Mouse (Mus musculus): ENCODE data around the gene Fhl1.

The Fhl1 gene

DNA sequence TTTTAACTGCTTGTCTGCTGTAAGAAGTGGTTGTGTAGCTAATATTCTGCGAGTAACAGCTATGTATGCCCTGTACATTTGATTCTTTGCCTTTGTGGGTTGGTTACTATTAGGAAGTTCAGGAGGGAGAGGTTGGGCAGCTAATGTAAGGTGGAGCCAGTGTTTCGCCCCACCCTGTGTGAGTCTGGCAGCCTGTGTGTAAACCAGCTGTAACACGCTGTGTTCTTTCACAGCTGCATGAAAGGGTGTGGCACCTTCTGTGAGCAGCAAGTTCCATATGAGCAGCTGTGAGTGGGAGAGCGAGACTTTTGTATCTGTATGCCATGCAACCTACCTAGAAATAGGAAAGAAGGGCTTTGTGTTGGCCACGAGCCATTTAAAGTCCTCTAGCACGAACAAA lies 20.6 kb downstream of the Fhl1 start:
- no peak for DNase-seq (ENCODE audit: low read depth, low spot score)

DNA sequence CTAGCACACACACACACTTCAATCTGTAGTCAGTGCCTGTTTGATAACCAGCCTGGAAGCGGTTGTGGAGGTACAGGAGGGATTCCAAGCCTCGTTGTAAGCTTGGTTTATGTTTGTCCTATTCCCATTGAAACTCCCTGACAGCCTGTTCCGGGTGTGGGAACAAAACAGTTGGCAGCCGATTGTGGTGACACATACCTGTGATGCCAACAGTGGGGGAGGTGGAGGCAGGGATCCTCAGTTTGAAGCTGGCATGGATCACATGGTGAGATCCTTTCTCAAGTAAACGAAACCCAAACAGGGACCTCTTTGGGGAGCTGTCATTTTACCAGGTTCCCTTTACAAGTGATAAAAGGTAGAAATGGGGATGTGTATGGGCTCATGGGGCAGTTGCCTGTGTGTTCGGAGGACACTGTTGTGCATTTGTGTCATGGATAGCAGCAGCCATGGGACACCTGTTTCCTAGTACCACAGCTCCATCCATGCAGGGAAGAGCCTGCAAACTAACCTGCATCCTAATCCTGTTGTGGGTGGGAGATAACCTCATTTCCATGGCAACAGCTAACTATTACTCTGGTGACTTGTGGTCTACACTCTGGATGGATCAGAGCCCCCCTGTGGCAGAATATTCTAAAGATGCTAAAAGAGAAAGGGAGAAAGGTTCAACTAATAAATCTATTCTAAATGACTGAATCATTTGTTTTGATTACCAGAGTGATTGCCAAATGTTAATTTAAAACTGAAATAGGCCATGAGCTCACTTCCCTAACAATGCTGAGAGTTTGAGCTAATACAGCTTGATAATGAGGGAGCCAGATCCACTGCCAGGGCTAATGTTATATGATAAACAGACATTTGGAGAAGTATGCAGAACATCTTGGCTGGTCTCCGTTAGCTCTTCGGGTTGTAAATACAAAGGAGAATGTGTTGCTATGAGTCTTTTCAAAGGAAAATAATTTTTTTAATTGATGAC lies 22.0 kb downstream of the Fhl1 start:
- no peak for DNase-seq (ENCODE audit: low read depth, low spot score)

DNA sequence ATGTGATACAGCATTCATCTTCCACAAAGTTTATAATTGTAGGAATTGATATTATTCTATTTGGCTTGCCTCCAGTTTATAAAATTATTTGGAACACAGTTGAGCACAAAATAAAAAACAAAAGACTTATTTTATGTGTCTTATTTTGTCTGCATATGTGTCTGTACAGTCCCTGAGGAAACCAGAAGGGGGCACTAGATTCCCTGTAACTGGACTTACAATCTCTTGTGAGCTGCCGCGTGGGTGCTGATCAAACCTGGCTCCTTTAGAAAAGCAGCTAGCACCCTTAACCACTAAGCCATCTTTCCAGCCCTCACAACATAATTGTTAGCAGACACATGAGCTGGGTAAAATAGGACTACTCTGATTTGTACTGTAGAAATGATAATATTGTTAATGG lies 24.1 kb downstream of the Fhl1 start:
- DNase-seq (ENCODE audit: low read depth, low spot score), result peak; percentile 32

DNA sequence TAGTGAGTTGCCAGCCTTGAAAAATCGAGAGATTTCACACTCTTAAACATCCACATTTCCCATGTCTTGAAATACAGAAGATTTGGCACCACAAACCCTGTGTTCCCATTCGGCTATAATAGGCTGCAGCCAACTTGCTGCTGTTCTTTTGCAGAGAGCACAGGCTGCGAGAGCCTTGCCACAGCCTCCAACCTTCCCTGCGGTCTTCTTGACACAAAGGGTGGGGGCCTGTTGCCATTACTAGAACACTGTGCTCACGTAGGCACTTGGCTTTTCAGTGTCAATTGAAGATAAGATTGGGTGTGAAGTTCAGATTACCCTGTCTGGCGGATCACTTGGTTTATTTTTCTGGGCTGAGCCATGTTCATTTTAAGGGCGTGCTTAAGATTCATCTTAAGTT lies 24.8 kb downstream of the Fhl1 start:
- DNase-seq (ENCODE audit: low read depth, low spot score), result no peak

DNA sequence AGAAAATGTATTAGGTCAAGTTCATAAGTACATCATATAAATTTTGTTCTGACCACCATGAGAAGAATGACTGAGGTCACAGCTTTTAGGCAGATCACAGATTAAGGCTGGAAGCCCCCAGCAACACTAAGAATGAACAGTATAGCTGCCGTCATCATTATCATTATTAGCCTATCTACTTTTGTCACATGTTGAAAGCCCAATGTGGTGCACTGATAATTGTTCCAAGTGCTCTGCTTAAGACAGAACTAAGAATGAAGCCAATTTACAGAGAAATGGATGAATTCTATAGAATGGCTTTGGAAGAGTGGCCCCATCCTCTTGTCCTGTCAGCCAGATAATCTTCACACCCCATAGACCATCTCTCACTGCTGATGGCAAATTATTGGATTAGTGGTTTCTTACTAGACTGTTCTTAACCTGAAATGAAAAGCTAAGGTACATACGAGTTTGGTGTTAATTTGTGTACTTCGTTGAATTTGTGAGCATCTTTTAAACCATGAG lies 28.7 kb downstream of the Fhl1 start:
- no peak for DNase-seq (ENCODE audit: low read depth, low spot score)

DNA sequence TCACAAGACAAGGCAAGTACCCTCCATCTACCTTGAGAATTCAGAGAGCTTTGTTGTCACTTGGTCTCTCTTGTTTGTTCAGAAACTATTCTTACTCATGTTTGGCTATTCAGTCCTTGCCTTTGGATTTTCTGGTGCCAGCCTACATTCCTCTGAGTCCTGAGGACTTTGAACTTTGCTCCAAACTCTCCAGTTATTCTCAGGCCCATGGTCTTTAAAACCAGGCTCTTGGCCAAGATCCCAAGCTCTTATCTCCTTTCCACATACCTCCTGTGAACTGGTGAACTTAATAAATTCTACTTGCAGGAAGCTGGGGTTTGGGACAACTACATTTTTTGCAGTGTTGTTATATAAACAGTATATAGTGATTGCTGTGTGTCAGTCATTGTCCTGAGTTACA lies 38.3 kb downstream of the Fhl1 start:
- no peak for DNase-seq (ENCODE audit: low read depth, low spot score)

DNA sequence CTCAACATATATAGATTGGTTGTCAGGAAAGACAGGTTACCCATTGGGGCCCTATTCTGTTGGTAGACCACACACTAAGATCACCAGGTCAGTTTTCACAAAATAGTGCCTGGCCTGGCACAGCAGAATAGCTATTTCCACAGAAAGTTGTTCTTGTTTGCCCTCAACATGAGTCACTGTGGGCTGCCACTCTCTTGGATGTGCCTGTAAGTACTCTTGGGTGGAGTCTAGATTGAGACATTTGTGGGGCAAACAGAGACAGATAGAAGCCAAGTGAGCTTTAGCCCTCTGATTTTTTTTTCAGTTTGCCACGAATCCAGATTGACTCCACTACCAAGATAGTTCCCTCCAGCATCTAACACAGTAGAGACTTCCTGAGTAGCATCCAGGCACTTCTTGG lies 40.2 kb downstream of the Fhl1 start:
- DNase-seq (ENCODE audit: low read depth, low spot score), result no peak

DNA sequence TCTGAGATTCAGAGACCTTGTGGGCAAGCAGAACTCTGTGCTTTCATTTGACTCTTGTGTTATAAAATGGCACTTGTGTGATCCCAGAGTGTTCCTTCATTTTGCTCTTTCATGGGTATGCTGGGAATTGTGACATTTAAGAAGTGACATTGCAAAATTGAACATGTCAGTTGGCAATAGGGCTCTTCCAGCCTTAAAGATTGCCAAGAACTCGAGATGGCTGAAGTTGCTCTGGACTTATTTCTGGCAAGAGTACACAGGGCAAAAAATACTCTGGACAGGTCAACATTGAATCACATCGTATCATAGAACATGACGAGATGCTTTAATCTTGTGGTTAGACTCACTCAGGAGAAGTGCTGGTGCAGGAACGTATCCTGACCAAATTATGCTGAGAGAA lies 41.7 kb downstream of the Fhl1 start:
- no peak for DNase-seq (ENCODE audit: low read depth, low spot score)

DNA sequence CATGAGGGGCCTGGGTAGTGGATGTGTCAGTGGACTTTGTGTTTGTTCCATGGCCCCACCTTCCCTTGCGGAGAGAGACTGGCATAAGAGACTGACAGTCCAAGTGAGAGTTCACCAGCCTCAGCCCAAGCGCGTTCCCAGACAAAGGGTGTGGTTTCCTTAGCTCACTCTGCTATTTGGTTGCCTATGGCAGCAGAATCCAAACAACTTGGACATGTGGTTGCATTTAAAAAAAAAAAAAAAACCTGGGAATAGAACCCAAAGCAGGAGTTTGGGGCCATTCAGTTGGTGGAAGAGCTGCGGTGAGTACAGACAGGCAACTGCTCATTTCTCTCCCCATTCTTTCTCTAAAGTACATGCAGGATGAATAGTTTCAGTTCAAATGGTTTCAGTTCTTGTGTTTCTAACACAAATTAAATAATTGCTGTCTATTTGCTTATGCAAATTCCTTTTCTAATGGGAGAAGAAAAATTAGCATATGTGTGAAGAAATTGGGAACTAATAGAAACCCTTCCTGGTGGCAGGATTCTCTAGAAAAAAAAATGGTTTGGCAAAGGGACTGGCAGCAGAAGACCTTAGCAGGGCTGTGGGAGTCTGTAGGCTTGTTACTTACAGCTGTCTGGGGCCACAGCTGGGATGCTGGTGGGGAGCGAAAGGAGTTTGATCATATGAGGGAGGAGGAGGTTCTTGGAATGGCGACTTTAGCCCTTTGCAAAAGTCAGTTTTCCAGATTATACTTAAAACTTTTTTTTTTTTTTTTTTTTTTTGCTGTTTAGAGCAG lies 54.9 kb downstream of the Fhl1 start:
- DNase-seq (ENCODE audit: low read depth, low spot score), result no peak

DNA sequence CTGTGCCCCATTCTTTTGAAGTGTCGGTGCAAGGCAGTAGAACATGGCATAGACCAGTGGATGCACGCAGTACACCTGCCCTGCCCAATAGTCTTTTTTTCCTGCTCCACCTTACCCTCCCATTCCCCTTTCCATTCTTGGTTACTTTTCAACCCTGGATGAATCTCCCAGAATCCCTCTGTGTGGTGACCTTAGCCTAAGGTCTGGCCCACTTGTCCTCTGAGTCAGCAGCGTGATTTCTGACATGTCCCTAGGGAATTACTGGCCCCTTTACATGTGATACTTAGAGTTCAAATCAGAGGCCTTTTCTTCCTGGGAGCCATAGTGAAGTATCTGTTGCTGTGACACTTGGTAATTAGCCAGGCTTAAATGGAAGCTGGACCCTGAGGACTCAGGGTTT lies 55.9 kb downstream of the Fhl1 start:
- no peak for DNase-seq (ENCODE audit: low read depth, low spot score)

DNA sequence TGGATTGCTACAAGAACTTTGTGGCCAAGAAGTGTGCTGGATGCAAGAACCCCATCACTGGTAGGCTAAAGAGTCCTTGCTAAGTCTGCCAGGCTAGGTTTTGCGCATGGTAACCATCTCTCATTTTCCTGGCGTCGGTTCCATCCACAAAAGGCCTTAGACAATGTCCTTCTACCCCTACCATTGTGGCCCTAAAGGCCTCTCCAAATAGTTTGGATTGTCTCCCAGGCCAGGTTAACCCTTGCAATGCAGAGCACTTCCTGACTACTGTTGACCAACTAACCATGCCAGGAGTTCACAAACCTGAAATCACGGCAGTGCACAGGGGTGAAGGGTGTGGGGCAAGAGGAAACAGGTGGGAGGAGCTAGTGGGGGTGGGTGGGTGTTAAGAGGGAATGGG lies 59.0 kb downstream of the Fhl1 start:
- DNase-seq (ENCODE audit: low read depth, low spot score), result no peak

DNA sequence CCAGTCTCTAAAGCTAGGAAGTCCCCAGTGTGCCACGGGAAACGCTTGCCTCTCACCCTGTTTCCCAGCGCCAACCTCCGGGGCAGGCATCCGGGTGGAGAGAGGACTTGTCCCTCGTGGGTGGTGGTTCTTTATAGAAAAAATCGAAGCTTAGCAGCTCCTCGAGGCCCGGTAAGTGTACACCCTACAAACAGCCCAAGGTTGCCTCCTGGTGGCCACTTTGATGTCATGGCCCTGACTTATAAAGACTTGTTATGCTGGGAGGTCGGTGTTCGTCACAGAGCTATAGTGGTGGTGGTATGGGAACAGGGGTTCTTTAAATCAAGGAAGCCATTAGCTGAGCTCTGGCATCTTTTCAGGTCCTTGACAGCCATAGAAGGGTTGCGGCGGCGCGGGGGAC lies 59.7 kb downstream of the Fhl1 start:
- peak; percentile 47 for DNase-seq (ENCODE audit: low read depth, low spot score)

DNA sequence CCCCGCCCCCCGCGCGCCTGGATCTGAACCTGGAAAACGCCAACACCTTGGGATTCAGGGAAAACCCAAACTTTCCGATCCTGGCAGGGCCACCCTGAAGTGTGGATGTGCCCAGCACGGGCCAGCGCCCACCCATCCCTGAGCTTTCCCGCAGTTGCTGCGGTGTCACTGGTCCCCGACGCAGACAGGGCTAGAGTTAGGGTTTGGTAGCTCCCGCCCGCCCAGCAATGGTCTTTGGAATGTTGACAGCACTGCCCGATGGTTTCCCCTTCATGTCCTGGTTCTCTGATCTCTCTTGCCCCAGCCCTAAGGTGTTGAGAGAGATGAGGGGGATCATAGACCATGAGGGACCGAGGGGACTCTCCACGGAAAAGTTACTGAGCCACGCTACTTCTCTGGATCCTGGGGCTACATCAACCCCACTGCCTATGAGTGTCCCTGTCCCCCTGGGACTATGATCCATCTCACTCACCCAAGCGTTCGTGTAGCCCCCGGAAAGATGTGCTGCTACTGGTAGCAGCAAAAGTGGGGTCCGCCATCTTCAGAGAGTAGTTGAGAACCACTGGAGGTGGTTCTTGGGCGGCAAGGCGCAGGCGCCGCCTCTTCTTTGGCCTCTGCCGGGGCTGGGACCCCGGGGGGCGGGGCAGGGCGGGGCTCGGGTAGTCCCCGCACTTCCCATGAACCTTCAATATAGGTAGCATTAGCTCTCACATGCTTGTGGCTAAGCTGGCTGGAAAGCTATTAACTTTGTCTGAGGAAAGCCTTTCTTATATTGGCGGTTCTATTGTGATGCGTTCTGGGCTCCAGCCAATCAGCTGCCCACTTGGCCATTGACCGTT lies 90.4 kb downstream of the Fhl1 start, which contains the start of gene Map7d3:
TSS of gene Map7d3 (minus strand) at position 562 of the 839 bp plus-strand sequence.
- peak; percentile 7 for DNase-seq (ENCODE audit: low read depth, low spot score)

DNA sequence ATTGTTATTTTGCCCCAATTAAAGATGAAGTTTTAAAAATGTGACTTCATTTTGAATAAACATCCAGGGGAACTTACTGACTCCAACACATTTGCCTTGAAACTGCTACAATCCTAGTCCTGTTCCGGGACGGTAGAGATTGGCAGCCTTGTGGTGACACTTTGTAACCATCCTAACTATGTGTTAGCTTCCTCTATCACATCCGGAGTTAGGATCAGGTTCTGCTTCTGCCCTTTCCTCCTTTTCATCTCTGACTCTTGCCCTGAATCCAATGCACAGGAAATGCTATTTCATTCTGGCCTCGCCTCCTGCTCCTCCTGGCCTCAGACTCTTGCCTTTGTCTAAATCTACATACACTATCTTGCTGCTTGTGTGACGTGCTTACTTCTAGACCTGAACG lies 95.9 kb downstream of the Fhl1 start:
- DNase-seq (ENCODE audit: low read depth, low spot score), result no peak

DNA sequence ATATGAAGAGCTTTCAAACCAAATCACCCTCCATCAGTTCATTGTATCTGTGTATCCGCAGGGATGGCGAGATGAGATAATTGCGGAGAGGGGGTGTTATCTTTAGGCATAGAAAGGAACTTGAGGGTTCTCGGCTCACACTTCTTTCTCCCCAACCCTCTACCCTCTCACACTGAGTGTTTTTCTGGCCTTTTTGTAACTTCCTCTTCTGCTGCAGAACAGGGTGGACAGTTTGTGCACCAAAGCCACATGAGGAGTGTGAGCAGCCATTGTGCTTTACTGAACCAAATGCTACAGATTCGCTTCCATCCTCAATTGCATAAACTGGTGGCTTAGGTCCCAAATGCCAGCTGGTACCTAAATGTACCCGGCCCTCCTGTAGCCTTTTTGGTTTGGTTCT lies 104.3 kb downstream of the Fhl1 start:
- DNase-seq (ENCODE audit: low read depth, low spot score), result no peak

DNA sequence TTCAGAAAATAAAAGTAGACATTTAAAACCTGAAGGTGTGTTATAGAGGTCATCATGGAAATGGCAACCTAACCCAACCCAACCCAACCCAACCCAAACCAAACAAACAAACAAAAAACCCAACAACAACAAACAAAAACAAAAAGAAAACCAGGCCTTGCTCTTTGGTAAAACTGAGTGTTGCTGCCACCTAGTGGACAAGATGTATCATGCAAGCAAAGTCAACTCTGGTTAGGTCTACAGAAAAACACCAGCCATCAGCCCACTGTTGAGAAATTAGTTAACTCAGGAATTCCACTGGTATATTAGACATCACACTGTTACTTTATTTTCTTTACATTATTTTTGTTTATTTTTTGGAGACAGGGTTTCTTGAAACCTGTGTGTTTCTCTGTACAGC lies 107.8 kb downstream of the Fhl1 start:
- DNase-seq (ENCODE audit: low read depth, low spot score), result peak; percentile 50

DNA sequence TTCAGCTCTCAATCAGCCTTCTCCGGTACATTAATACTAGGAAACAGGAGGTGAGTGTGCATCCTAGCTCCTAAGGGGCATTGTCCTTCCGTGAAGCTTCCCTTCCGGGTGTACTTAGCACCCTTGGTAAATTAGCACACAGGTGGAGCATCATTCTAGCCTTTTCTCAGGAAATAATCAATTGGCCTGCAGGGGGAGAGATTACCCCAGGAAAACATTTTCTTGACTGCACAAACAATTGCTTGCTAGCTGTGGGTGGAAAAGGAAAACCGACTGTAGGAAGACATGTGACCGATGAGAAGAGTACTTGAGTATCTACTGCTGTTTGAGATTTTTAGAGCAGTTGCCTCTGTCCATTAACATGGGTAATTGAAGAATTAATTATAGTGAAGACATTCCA lies 109.7 kb downstream of the Fhl1 start:
- no peak for DNase-seq (ENCODE audit: low read depth, low spot score)

All from CD4-positive, CD25-positive, alpha-beta regulatory T cell, adult 2 months (primary cell).